Mouse (Mus musculus) midbrain, embryonic 14.5 days (tissue): ENCODE data around the gene S100a14. TPM values are rescaled to one million over a fixed set of nuclear protein-coding genes. Genes with fewer than 3 reads are reported as not detected.

Source experiments
- ATAC-seq: fragments of 200-750 bp; cut with Nextera tagmentation; 2 replicates; pipeline ENCODE4 v1.8.0; 2017; ENCODE audit warnings: moderate number of reproducible peaks, moderate library complexity; ENCODE audit not compliant: low FRiP score, low TSS enrichment
- DNase-seq: peaks from one replicate; pipeline ENCODE4 v3.0.0-alpha.2; 2015
- H3K27ac ChIP-seq: fragments of 300-500 bp; sonication (generic); replicated peaks from 2 replicates; pipeline ENCODE4 v1.5.1; 2014; ENCODE audit warnings: mild to moderate bottlenecking, low read depth, low read length, moderate library complexity
- H3K27me3 ChIP-seq: fragments of 300-500 bp; sonication (generic); 2 replicates; pipeline ENCODE4 v1.6.1; 2014; ENCODE audit warnings: low read length, control low read depth, mixed read lengths; ENCODE audit not compliant: control insufficient read depth, insufficient read depth
- H3K36me3 ChIP-seq: fragments of 300-500 bp; sonication (generic); 2 replicates; pipeline ENCODE4 v1.6.1; 2014; ENCODE audit warnings: low read length, control low read depth; ENCODE audit not compliant: control insufficient read depth, insufficient read depth
- H3K4me1 ChIP-seq: fragments of 300-500 bp; sonication (generic); 2 replicates; pipeline ENCODE4 v1.6.1; 2014; ENCODE audit warnings: mild to moderate bottlenecking, antibody characterized with exemption, low read length, control low read depth; ENCODE audit not compliant: control insufficient read depth, insufficient read depth
- H3K4me2 ChIP-seq: fragments of 300-500 bp; sonication (generic); 2 replicates; pipeline ENCODE4 v1.6.1; 2014; ENCODE audit warnings: mild to moderate bottlenecking, low read length, moderate library complexity
- H3K4me3 ChIP-seq: fragments of 300-500 bp; sonication (generic); replicated peaks from 2 replicates; pipeline ENCODE4 v1.5.1; 2014; ENCODE audit warnings: low read depth, low read length
- H3K9ac ChIP-seq: fragments of 300-500 bp; sonication (generic); replicated peaks from 2 replicates; pipeline ENCODE4 v1.6.1; 2014; ENCODE audit warnings: mild to moderate bottlenecking, low read length, moderate library complexity
- H3K9me3 ChIP-seq: fragments of 300-500 bp; sonication (generic); 2 replicates; pipeline ENCODE4 v1.6.1; 2016; ENCODE audit warnings: low read length, control low read depth, mixed read lengths; ENCODE audit not compliant: control insufficient read depth
- WGBS: fragments of 180-500 bp; shearing (Covaris S2); extraction: QIAGEN DNeasy Blood & Tissue Kit; methylation state at CpG from one replicate; pipeline ENCODE4 v1.1.7; 2014; 5-methylcytosine and 5-hydroxymethylcytosine counted together
- polyA plus RNA-seq: library from polyadenylated mRNA; unstranded; fragments of >200 nt; fragmentation: Nextera tagmentation; extraction: Ambion mirVana; gene quantifications from 2 replicates; pipeline ENCODE4 v1.2.1, GENCODE M21; 2014

Gene S100a14
- polyA plus RNA-seq, 1 experiment from 2014 or later, result not detected

- no peak overlapping the region for H3K4me2 ChIP-seq
- H3K27ac ChIP-seq, result no peak overlapping the region
- H3K4me3 ChIP-seq, result no peak overlapping the region
- H3K9ac ChIP-seq, result no peak overlapping the region
- WGBS, result 78% methylated on average over 4 of the region's 4 CpGs
- no peak for ATAC-seq
- no peaks in the 10 kb centered on the region for H3K9me3 ChIP-seq
- peaks cover 13% of the 10 kb centered on the region for H3K4me1 ChIP-seq
- peaks cover 84% of the 10 kb centered on the region for H3K36me3 ChIP-seq
- H3K27me3 ChIP-seq, result no peaks in the 10 kb centered on the region
- no peak for DNase-seq
Observed at GRCm38 (mm10) chr3:90503444-90503843, 23.2 kb upstream of the S100a14 start.

GRCm38 (mm10) chr3:90505216-90505615, 21.4 kb upstream of the S100a14 start:
- H3K9ac ChIP-seq, result no peak overlapping the region
- no peak for DNase-seq
- H3K4me1 ChIP-seq, result peaks cover 13% of the 10 kb centered on the region
- no peaks in the 10 kb centered on the region for H3K27me3 ChIP-seq
- H3K27ac ChIP-seq, result no peak overlapping the region
- WGBS, result 95% methylated on average over 5 of the region's 5 CpGs
- H3K9me3 ChIP-seq, result no peaks in the 10 kb centered on the region
- no peak overlapping the region for H3K4me2 ChIP-seq
- H3K36me3 ChIP-seq, result peaks cover 69% of the 10 kb centered on the region
- no peak overlapping the region for H3K4me3 ChIP-seq
- no peak for ATAC-seq

GRCm38 (mm10) chr3:90506362-90506761, 20.3 kb upstream of the S100a14 start:
- Histone ChIP-seq H3K4me2 (no peak overlapping the region), H3K9me3 (no peaks in the 10 kb centered on the region), H3K9ac (no peak overlapping the region), H3K4me3 (no peak overlapping the region), H3K27me3 (no peaks in the 10 kb centered on the region), H3K36me3 (peaks cover 61% of the 10 kb centered on the region), H3K27ac (no peak overlapping the region), H3K4me1 (peaks cover 13% of the 10 kb centered on the region)
- 95% methylated on average over 3 of the region's 3 CpGs for WGBS
- ATAC-seq (no peak), DNase-seq (no peak)

- DNase-seq, result peak; percentile 25
- Histone ChIP-seq H3K9ac (peak overlapping the region; percentile 97), H3K27ac (peak overlapping the region; percentile 96), H3K4me1 (peaks cover 13% of the 10 kb centered on the region), H3K9me3 (no peaks in the 10 kb centered on the region), H3K27me3 (peaks cover 10% of the 10 kb centered on the region), H3K4me3 (peak overlapping the region; percentile 95), H3K36me3 (peaks cover 40% of the 10 kb centered on the region), H3K4me2 (peak overlapping the region; percentile 84)
- 2% methylated on average over 20 of the region's 20 CpGs for WGBS
- no peak for ATAC-seq
Observed at GRCm38 (mm10) chr3:90508287-90508949, 18.2 kb upstream of the S100a14 start.

GRCm38 (mm10) chr3:90508950-90509746, 17.5 kb upstream of the S100a14 start, which contains the start of gene Chtop:
TSS of gene Chtop (minus strand) at chr3:90509498.
- H3K36me3 ChIP-seq, result peaks cover 33% of the 10 kb centered on the region
- H3K4me1 ChIP-seq, result peaks cover 11% of the 10 kb centered on the region
- peak within 1 kb of the TSS; percentile 84 for H3K4me2 ChIP-seq
- H3K27me3 ChIP-seq, result peaks cover 17% of the 10 kb centered on the region
- peak; percentile 100 for DNase-seq
- ATAC-seq, result peak; percentile 94
- H3K9ac ChIP-seq, result peak within 1 kb of the TSS; percentile 97
- H3K4me3 ChIP-seq, result peak within 1 kb of the TSS; percentile 95
- H3K27ac ChIP-seq, result peak within 1 kb of the TSS; percentile 96
- WGBS, result under 1% methylated on average over 66 of the region's 66 CpGs
- H3K9me3 ChIP-seq, result no peaks in the 10 kb centered on the region

- WGBS, result 12% methylated on average over 2 of the region's 2 CpGs
- DNase-seq (no peak), ATAC-seq (peak; percentile 31; the same call in 1 of the 2 replicates)
- Histone ChIP-seq H3K27me3 (peaks cover 21% of the 10 kb centered on the region), H3K27ac (peak overlapping the region; percentile 96), H3K36me3 (peaks cover 27% of the 10 kb centered on the region), H3K4me1 (peaks cover 9% of the 10 kb centered on the region), H3K9ac (no peak overlapping the region), H3K9me3 (no peaks in the 10 kb centered on the region), H3K4me2 (peak overlapping the region; percentile 54), H3K4me3 (peak overlapping the region; percentile 95)
Observed at GRCm38 (mm10) chr3:90509747-90510123, 16.9 kb upstream of the S100a14 start.

GRCm38 (mm10) chr3:90512276-90512675, 14.4 kb upstream of the S100a14 start:
- DNase-seq, result no peak
- H3K9me3 ChIP-seq, result no peaks in the 10 kb centered on the region
- H3K27me3 ChIP-seq, result peaks cover 29% of the 10 kb centered on the region
- no peak overlapping the region for H3K4me3 ChIP-seq
- peaks cover 2% of the 10 kb centered on the region; the same call in 1 of the 2 replicates for H3K36me3 ChIP-seq
- ATAC-seq, result no peak
- 90% methylated on average over 5 of the region's 5 CpGs for WGBS
- H3K27ac ChIP-seq, result no peak overlapping the region
- H3K4me1 ChIP-seq, result peaks cover 9% of the 10 kb centered on the region
- no peak overlapping the region for H3K4me2 ChIP-seq
- H3K9ac ChIP-seq, result no peak overlapping the region

GRCm38 (mm10) chr3:90512948-90513642, 13.6 kb upstream of the S100a14 start:
- Histone ChIP-seq H3K36me3 (no peaks in the 10 kb centered on the region), H3K9ac (no peak overlapping the region), H3K4me1 (peaks cover under 1% of the 10 kb centered on the region), H3K27ac (no peak overlapping the region), H3K4me3 (no peak overlapping the region), H3K27me3 (peaks cover 29% of the 10 kb centered on the region), H3K9me3 (no peaks in the 10 kb centered on the region), H3K4me2 (no peak overlapping the region)
- no peak for ATAC-seq
- WGBS, result 78% methylated on average over 9 of the region's 9 CpGs
- no peak for DNase-seq
